Mouse (Mus musculus) spleen, adult 2 months (tissue): Measurements from ENCODE around the gene Trim61.

Experiments
- CTCF ChIP-seq: fragments of 200-500 bp; IDR thresholded peaks from 2 replicates; pipeline ENCODE4 v1.5.1; 2011; ENCODE audit warnings: mild to moderate bottlenecking, inconsistent platforms; ENCODE audit not compliant: insufficient read depth, insufficient read length, insufficient replicate concordance; ENCODE audit errors: extremely low read depth
- POLR2A ChIP-seq: fragments of 200-500 bp; IDR thresholded peaks from 2 replicates; pipeline ENCODE4 v1.6.1; 2011; ENCODE audit warnings: low read depth, low read length, inconsistent platforms

DNA sequence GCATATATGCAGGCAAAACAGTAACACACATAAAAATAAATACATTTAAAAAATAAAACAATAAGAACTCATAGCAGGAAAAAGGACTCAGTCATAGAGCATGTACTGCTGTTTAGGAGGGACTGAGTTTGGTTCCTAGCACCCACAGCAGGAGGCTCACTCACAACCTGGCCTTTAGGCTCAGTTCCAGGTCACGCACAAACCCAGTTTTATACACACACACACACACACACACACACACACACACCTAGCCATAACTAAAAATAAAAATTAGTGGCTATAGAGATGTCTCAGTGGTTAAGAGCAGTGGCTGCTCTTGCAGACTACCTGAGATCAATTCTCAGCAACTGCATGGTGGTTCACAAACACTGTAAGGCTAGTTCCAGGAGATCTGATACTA lies 13.8 kb upstream of the Trim61 start:
- no peak for TF ChIP-seq POLR2A
- TF ChIP-seq CTCF, result no peak
